Comparison of ENCODE assay signal across 9 mouse cellular contexts in the genomic region with DNA sequence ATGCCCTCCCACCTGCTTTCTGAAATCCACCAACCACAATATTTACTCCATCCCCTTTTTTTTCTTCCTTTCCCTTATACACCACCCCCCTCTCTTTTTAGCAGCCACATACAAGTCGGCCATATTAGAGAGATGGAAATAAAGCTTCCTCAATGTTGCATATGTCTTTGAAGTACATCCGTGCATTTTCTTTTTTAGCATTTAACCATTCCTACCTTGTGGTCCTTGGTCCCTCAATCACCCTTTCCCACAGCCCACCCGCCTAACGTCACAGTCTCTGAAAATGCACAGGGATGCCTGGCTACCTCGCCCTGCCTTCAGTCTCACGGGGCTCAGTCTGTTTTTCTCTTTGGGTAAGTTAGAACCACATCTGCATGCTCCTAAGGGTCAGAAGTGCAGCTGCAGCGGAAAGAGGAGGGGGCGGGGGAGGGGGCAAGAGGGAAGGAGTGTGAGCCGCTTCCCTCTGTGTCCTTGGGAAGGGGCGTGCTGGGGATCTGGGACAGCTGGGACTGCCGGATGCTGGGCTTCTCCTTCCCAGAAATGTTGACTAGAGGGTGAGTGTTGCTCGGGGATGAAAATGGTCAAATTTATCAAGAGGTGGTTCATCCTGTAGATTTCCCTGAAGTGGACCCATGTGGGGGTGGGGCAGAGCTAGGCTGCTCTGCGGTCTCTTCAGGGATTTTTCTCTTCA. TPM values are rescaled to one million over a fixed set of nuclear protein-coding genes. Genes with fewer than 3 reads are reported as not detected.
A peak's percentile ranks its signal among the peaks of the same experiment; 100 is the strongest.
DNase-seq lines count a peak whose midpoint lies in the region; ATAC-seq and TF ChIP-seq lines count a peak whose summit lies in the region.
"Had no signal": no experiment of that assay in that cellular context is flagged by ENCODE, and none has a peak within 500 bp of the region (broad histone marks: within the 10 kb centered on the region; RNA-seq: fewer than 3 reads in every experiment).

Scn2b (plus strand) TSS at position 42 of the 691 bp plus-strand sequence.

- no peaks in the 10 kb centered on the region for H3K4me1 ChIP-seq in kidney, adult 2 months (ENCODE audit: control insufficient read depth, insufficient read depth, low read length)
- peaks cover 45% of the 10 kb centered on the region for H3K4me1 ChIP-seq in midbrain, embryonic 15.5 days

- TF ChIP-seq POLR2A in kidney, adult 2 months (IDR thresholded peaks at IDR 0.05; ENCODE audit: low read depth, low read length): no peak

- peak; percentile 82 for ATAC-seq in midbrain, embryonic 15.5 days (replicated peaks)
- ATAC-seq in megakaryocyte progenitor cell, adult 5-6 weeks (replicated peaks; ENCODE audit: poor library complexity): no peak

- peak within 1 kb of the TSS; percentile 81 for H3K9ac ChIP-seq in midbrain, embryonic 15.5 days

- no peaks in the 10 kb centered on the region; the same call in 1 of the 2 replicates for H3K27me3 ChIP-seq in kidney, adult 2 months (replicated peaks; ENCODE audit: control insufficient read depth, insufficient read depth, low read length)
- H3K27me3 ChIP-seq in midbrain, embryonic 15.5 days (replicated peaks): no peaks in the 10 kb centered on the region

- H3K27ac ChIP-seq in kidney, adult 2 months (ENCODE audit: insufficient read depth, low read depth, low read length): no peak within 1 kb of the TSS
- peak within 1 kb of the TSS; percentile 91 for H3K27ac ChIP-seq in midbrain, embryonic 15.5 days

- no peak for TF ChIP-seq CTCF in kidney, adult 2 months (conservative IDR thresholded peaks at IDR 0.05; ENCODE audit: insufficient read depth, insufficient read length, low read depth, low read length)

- no peaks in the 10 kb centered on the region for H3K36me3 ChIP-seq in kidney, adult 2 months (ENCODE audit: control insufficient read depth, insufficient read depth, low read length)
- H3K36me3 ChIP-seq in midbrain, embryonic 15.5 days (replicated peaks): no peaks in the 10 kb centered on the region

- WGBS in kidney, adult 2 months: 6% methylated on average over 13 of the region's 13 CpGs
- WGBS in midbrain, embryonic 15.5 days: under 1% methylated on average over 13 of the region's 13 CpGs

- H3K9me3 ChIP-seq in midbrain, embryonic 15.5 days: no peaks in the 10 kb centered on the region

- no peak for DNase-seq in kidney, adult 2 months
- DNase-seq in kidney, adult 18-20 months: no peak
- DNase-seq in adrenal gland, adult 8-10 months: no peak
- DNase-seq in embryo, embryonic 9.5 days (ENCODE audit: extremely low spot score): peak; percentile 58
- peak; percentile 38 to 55 for DNase-seq in kidney, postnatal 4 days
- no peak for DNase-seq in urinary bladder, postnatal 25 days (ENCODE audit: low spot score)

- peak within 1 kb of the TSS; percentile 18; the same call in 1 of the 2 replicates for H3K4me3 ChIP-seq in kidney, adult 2 months (ENCODE audit: insufficient read depth, low read depth, low read length)
- peak within 1 kb of the TSS; percentile 77 for H3K4me3 ChIP-seq in midbrain, embryonic 15.5 days
- H3K4me3 ChIP-seq: myocyte had no signal

- H3K4me2 ChIP-seq in midbrain, embryonic 15.5 days: peak within 1 kb of the TSS; percentile 81

RNA-seq across cellular contexts. Expression of gene Scn2b, which starts in this region (rescaled TPM):
- 0.45 and 0.58 TPM in 2 replicates for polyA plus RNA-seq in kidney, adult 2 months (2012; rRNA removed)
- total RNA-seq in adrenal gland, adult 8-10 months (2022): 10 to 100 TPM in 3 of 4 experiments, 1 to 10 TPM in 1; 9.1 to 14.4 (median 13.9) TPM
- 10.0 and 11.2 TPM in 2 replicates for polyA plus RNA-seq in midbrain, embryonic 15.5 days (2015; fragmentation: Nextera tagmentation; extraction: Ambion mirVana)
- not detected in 2 replicates for total RNA-seq in megakaryocyte progenitor cell, adult 5-6 weeks (2015)
- total RNA-seq in megakaryocyte progenitor cell, adult 5-6 weeks (2017): not detected in 2 replicates
- polyA plus RNA-seq: myocyte had no signal

Comparison
In these comparisons a context has a peak if more than half of its experiments do, and no peak if none do; other contexts are left out.
1. RNA of gene Scn2b (total RNA-seq): 9.1 to 14.4 TPM in adrenal gland, adult 8-10 months; not detected in megakaryocyte progenitor cell, adult 5-6 weeks; every median in the first group is over 10 times any median in the second.
2. DNase-seq: peak in embryo, embryonic 9.5 days (single experiment) and kidney, postnatal 4 days (2 of 2); none in kidney, adult 2 months (single experiment), kidney, adult 18-20 months (single experiment), adrenal gland, adult 8-10 months (single experiment) and urinary bladder, postnatal 25 days (single experiment).